Mouse (Mus musculus) brown adipose tissue, adult 24 weeks (tissue): ENCODE results near the gene Ptprcap. TPM values are rescaled to one million over a fixed set of nuclear protein-coding genes. Genes with fewer than 3 reads are reported as not detected.

Source experiments
- H3K27ac ChIP-seq: fragments of 200-500 bp; replicated peaks from 2 replicates; pipeline ENCODE4 v1.5.1; 2012; ENCODE audit warnings: low read depth, mild to moderate bottlenecking, low read length
- H3K4me1 ChIP-seq: fragments of 200-500 bp; 2 replicates; pipeline ENCODE4 v1.6.1; 2012; ENCODE audit warnings: low read length, mixed read lengths; ENCODE audit not compliant: control insufficient read depth, insufficient read depth, insufficient read length
- H3K4me3 ChIP-seq: fragments of 200-500 bp; 2 replicates; pipeline ENCODE4 v1.5.1; 2012; ENCODE audit warnings: low read depth, mild to moderate bottlenecking, low read length, moderate library complexity; ENCODE audit not compliant: insufficient read depth
- polyA plus RNA-seq: library from polyadenylated mRNA; stranded (reverse); fragments of >200 nt; gene quantifications from 2 replicates; pipeline ENCODE4 v1.2.4, GENCODE M21; 2012; ENCODE audit not compliant: missing spikeins, insufficient read depth, insufficient read length

Gene Ptprcap
- polyA plus RNA-seq = 1.3 and 3.3 TPM in 2 replicates

- H3K4me3 ChIP-seq = 0 out of 2 replicates have a peak within 1 kb of the TSS, but pooled peaks have one; percentile 2
- peaks cover 15% of the 10 kb centered on the region for H3K4me1 ChIP-seq
- no peak within 1 kb of the TSS for H3K27ac ChIP-seq
Measured at GRCm38 (mm10) chr19:4153232-4153654, at the start of gene Ptprcap. Ptprcap (plus strand) TSS chr19:4153604.

- Histone ChIP-seq H3K4me1 (peaks cover 6% of the 10 kb centered on the region), H3K27ac (no peak overlapping the region), H3K4me3 (no peak overlapping the region)
Measured at GRCm38 (mm10) chr19:4103792-4104191, 49.6 kb upstream of the Ptprcap start.

- Histone ChIP-seq H3K27ac (no peak overlapping the region), H3K4me1 (peaks cover 6% of the 10 kb centered on the region), H3K4me3 (no peak overlapping the region)
Measured at GRCm38 (mm10) chr19:4104675-4105194, 48.7 kb upstream of the Ptprcap start.

- H3K27ac ChIP-seq = no peak overlapping the region
- no peak overlapping the region for H3K4me3 ChIP-seq
- no peaks in the 10 kb centered on the region for H3K4me1 ChIP-seq
Measured at GRCm38 (mm10) chr19:4106654-4107053, 46.8 kb upstream of the Ptprcap start.

- Histone ChIP-seq H3K4me1 (peaks cover 7% of the 10 kb centered on the region), H3K27ac (no peak overlapping the region), H3K4me3 (no peak overlapping the region)
Measured at GRCm38 (mm10) chr19:4108535-4108934, 44.9 kb upstream of the Ptprcap start.

GRCm38 (mm10) chr19:4112063-4112960 is 41.1 kb upstream of the Ptprcap start:
- Histone ChIP-seq H3K4me1 (peaks cover 12% of the 10 kb centered on the region), H3K27ac (peak overlapping the region; percentile 74; the same call in 1 of the 2 replicates), H3K4me3 (no peak overlapping the region)

- Histone ChIP-seq H3K27ac (peak overlapping the region; percentile 74), H3K4me1 (peaks cover 12% of the 10 kb centered on the region), H3K4me3 (no peak overlapping the region; the same call in 1 of the 2 replicates)
Measured at GRCm38 (mm10) chr19:4113186-4113805, 40.1 kb upstream of the Ptprcap start.

GRCm38 (mm10) chr19:4113806-4114230 is 39.6 kb upstream of the Ptprcap start:
- Histone ChIP-seq H3K4me1 (peaks cover 12% of the 10 kb centered on the region), H3K4me3 (no peak overlapping the region; the same call in 1 of the 2 replicates), H3K27ac (peak overlapping the region; percentile 74)

GRCm38 (mm10) chr19:4114551-4114950 is 38.9 kb upstream of the Ptprcap start:
- H3K27ac ChIP-seq = no peak overlapping the region
- peaks cover 12% of the 10 kb centered on the region for H3K4me1 ChIP-seq
- H3K4me3 ChIP-seq = no peak overlapping the region

GRCm38 (mm10) chr19:4115144-4115543 is 38.3 kb upstream of the Ptprcap start:
- Histone ChIP-seq H3K27ac (no peak overlapping the region), H3K4me1 (peaks cover 12% of the 10 kb centered on the region), H3K4me3 (no peak overlapping the region)

GRCm38 (mm10) chr19:4115816-4116215 is 37.6 kb upstream of the Ptprcap start:
- Histone ChIP-seq H3K4me3 (no peak overlapping the region), H3K27ac (no peak overlapping the region), H3K4me1 (peaks cover 17% of the 10 kb centered on the region)

GRCm38 (mm10) chr19:4117006-4117405 is 36.4 kb upstream of the Ptprcap start:
- Histone ChIP-seq H3K4me3 (no peak overlapping the region), H3K4me1 (peaks cover 17% of the 10 kb centered on the region), H3K27ac (no peak overlapping the region)

- Histone ChIP-seq H3K4me3 (no peak overlapping the region), H3K27ac (no peak overlapping the region), H3K4me1 (peaks cover 12% of the 10 kb centered on the region)
Measured at GRCm38 (mm10) chr19:4118350-4118749, 35.1 kb upstream of the Ptprcap start.

- Histone ChIP-seq H3K4me1 (peaks cover 4% of the 10 kb centered on the region; the same call in 1 of the 2 replicates), H3K27ac (no peak overlapping the region), H3K4me3 (no peak overlapping the region)
Measured at GRCm38 (mm10) chr19:4119716-4120487, 33.5 kb upstream of the Ptprcap start.
